Mouse (Mus musculus): Measurements from ENCODE around the gene Dnttip1. TPM values are rescaled to one million over a fixed set of nuclear protein-coding genes. Genes with fewer than 3 reads are reported as not detected.

Dnttip1 gene
- total and polyA plus RNA-seq, 3 experiments, result 20.6 to 59.9 TPM; not detected in 1

GRCm38 (mm10) chr2:164778809-164779208, 33.0 kb downstream of the Dnttip1 start:
- no peaks in the 10 kb centered on the region for H3K27me3 ChIP-seq (ENCODE audit: control insufficient read depth in 1 of 2, insufficient read depth in 2 of 2, low read length in 2 of 2)
- DNase-seq (ENCODE audit: low read depth, low spot score), result no peak
- no peak overlapping the region for H3K9ac ChIP-seq (ENCODE audit: control insufficient read depth, low read depth, low read length, poor library complexity, severe bottlenecking)
- no peaks in the 10 kb centered on the region; a peak in 1 of 4 replicates for H3K36me3 ChIP-seq (ENCODE audit: control insufficient read depth in 1 of 2, insufficient read depth in 2 of 2, low read length in 2 of 2)
- TF ChIP-seq ZNF384 (IDR thresholded peaks at IDR 0.05; ENCODE audit: low read depth, low read length) (no peak), MAX (IDR thresholded peaks at IDR 0.05; ENCODE audit: low read length) (no peak), NELFE (IDR thresholded peaks at IDR 0.05; ENCODE audit: low read depth, low read length) (no peak), NRF1 (IDR thresholded peaks at IDR 0.05; ENCODE audit: insufficient read depth, low read depth, low read length, poor library complexity, severe bottlenecking) (no peak), POLR2AphosphoS2 (IDR thresholded peaks at IDR 0.05; ENCODE audit: low read length) (no peak), MAFK (IDR thresholded peaks at IDR 0.05; ENCODE audit: borderline replicate concordance, low read depth, low read length) (no peak), ZC3H11A (IDR thresholded peaks at IDR 0.05; ENCODE audit: low read depth, low read length) (no peak), EP300 (IDR thresholded peaks at IDR 0.05; ENCODE audit: low read depth in 1 of 2, low read length in 2 of 2) (no peak), MEF2A (IDR thresholded peaks at IDR 0.05; ENCODE audit: extremely low read depth, insufficient replicate concordance, low read depth, low read length, poor library complexity, severe bottlenecking) (no peak), USF1 (IDR thresholded peaks at IDR 0.05; ENCODE audit: low read depth, low read length) (no peak), MXI1 (IDR thresholded peaks at IDR 0.05; ENCODE audit: low read depth, low read length) (no peak), MYB (IDR thresholded peaks at IDR 0.05; ENCODE audit: low read depth, low read length) (no peak), CHD1 (IDR thresholded peaks at IDR 0.05; ENCODE audit: low read depth, low read length) (no peak), TAL1 (IDR thresholded peaks at IDR 0.05; ENCODE audit: low read length) (no peak), ZMIZ1 (IDR thresholded peaks at IDR 0.05; ENCODE audit: low read depth, low read length) (no peak), USF2 (IDR thresholded peaks at IDR 0.05; ENCODE audit: borderline replicate concordance in 1 of 2, insufficient read depth in 1 of 2, low read depth in 1 of 2, low read length in 2 of 2) (no peak)
- H3K4me3 ChIP-seq (ENCODE audit: control insufficient read depth in 1 of 2, insufficient read depth in 1 of 2, low read depth in 2 of 2, low read length in 2 of 2), result no peak overlapping the region
- 0 out of 4 replicates have a peak, but pooled peaks cover 0 to under 1% of the 10 kb centered on the region in 2 experiments for H3K4me1 ChIP-seq (ENCODE audit: control insufficient read depth in 1 of 2, insufficient read depth in 2 of 2, low read length in 2 of 2)
- H3K27ac ChIP-seq (ENCODE audit: control insufficient read depth, low read depth, low read length), result no peak overlapping the region
- no peaks in the 10 kb centered on the region for H3K9me3 ChIP-seq (replicated peaks; ENCODE audit: insufficient read depth, low read length)
- H3K79me2 ChIP-seq (ENCODE audit: control insufficient read depth, insufficient read depth, low read length, poor library complexity), result no peaks in the 10 kb centered on the region

DNA sequence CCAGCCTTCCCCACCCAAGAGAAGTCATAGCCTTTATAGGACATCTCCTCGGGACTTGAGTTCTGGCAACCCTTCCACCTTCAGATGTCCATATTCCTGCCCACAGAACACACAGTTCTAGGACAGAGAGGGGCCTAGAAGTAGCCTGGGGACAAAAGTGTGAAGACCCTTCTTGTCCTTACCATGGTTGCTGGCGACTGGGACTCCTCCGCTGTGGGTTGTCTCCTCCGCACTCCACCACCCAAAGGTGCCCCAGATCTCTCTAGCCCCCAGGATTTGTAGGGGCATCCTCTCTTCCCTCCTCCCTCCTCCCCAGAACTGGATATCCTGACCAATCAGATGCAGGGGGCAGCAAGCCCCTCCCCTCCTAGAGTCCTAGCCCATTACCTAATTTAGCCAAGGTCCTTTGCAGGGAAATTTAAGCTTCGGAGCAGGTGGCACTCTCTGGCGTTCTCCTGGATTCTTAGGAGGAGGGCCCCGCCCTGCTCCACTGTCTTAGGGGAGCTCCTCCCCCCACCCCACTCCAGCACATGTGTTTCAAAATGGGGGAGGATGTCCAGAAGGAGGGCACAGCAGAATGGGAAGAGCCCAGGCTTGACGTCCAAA, 33.8 kb downstream of the Dnttip1 start, which contains the start of gene Tnnc2:
Tnnc2 (minus strand) TSS at position 487 of the 606 bp plus-strand sequence.
- TF ChIP-seq ZNF384 (IDR thresholded peaks at IDR 0.05; ENCODE audit: low read depth, low read length) (no peak), MAFK (IDR thresholded peaks at IDR 0.05; ENCODE audit: borderline replicate concordance, low read depth, low read length) (no peak)
- Histone ChIP-seq H3K4me1 (ENCODE audit: control insufficient read depth in 1 of 2, insufficient read depth in 2 of 2, low read length in 2 of 2) (no peaks in the 10 kb centered on the region; a peak in 1 of 4 replicates), H3K27ac (ENCODE audit: control insufficient read depth, low read depth, low read length) (no peak within 1 kb of the TSS), H3K79me2 (ENCODE audit: control insufficient read depth, insufficient read depth, low read length, poor library complexity) (no peaks in the 10 kb centered on the region), H3K27me3 (ENCODE audit: control insufficient read depth in 1 of 2, insufficient read depth in 2 of 2, low read length in 2 of 2) (no peaks in the 10 kb centered on the region), H3K4me3 (ENCODE audit: control insufficient read depth in 1 of 2, insufficient read depth in 1 of 2, low read depth in 2 of 2, low read length in 2 of 2) (no peak within 1 kb of the TSS), H3K9ac (ENCODE audit: control insufficient read depth, low read depth, low read length, poor library complexity, severe bottlenecking) (no peak within 1 kb of the TSS), H3K36me3 (ENCODE audit: control insufficient read depth in 1 of 2, insufficient read depth in 2 of 2, low read length in 2 of 2) (peaks cover 0 to 3% of the 10 kb centered on the region in 2 experiments; a peak in 1 of 4 replicates), H3K9me3 (replicated peaks; ENCODE audit: insufficient read depth, low read length) (no peaks in the 10 kb centered on the region)
- no peak for DNase-seq (ENCODE audit: low read depth, low spot score)

All from MEL (cell line).